Mouse (Mus musculus): ENCODE data around the gene H2-Ob. TPM values are rescaled to one million over a fixed set of nuclear protein-coding genes. Genes with fewer than 3 reads are reported as not detected.
A peak's percentile ranks its signal among the peaks of the same experiment; 100 is the strongest.

The H2-Ob gene
- polyA plus RNA-seq, 1 experiment = not detected

- TF ChIP-seq POLR2A (IDR thresholded peaks at IDR 0.05; ENCODE audit: insufficient read depth, low read depth, low read length) = no peak
- no peak for TF ChIP-seq CTCF (IDR thresholded peaks at IDR 0.05; ENCODE audit: insufficient read depth, low read depth, low read length)
- H3K4me1 ChIP-seq (ENCODE audit: control insufficient read depth, insufficient read depth, low read length) = peaks cover 8% of the 10 kb centered on the region; the same call in 1 of the 2 replicates
- 8% methylated on average over 4 of the region's 4 CpGs for WGBS
- no peak overlapping the region for H3K27ac ChIP-seq (ENCODE audit: insufficient read depth, low read depth, low read length)
- H3K4me3 ChIP-seq (ENCODE audit: insufficient read depth, low read depth, low read length) = no peak overlapping the region
Observed at GRCm38 (mm10) chr17:34249878-34250277, 11.2 kb downstream of the H2-Ob start.

GRCm38 (mm10) chr17:34251666-34252065 lies 13.0 kb downstream of the H2-Ob start:
- no peak overlapping the region for H3K27ac ChIP-seq (ENCODE audit: insufficient read depth, low read depth, low read length)
- TF ChIP-seq CTCF (IDR thresholded peaks at IDR 0.05; ENCODE audit: insufficient read depth, low read depth, low read length) (no peak), POLR2A (IDR thresholded peaks at IDR 0.05; ENCODE audit: insufficient read depth, low read depth, low read length) (no peak)
- 74% methylated on average over 4 of the region's 4 CpGs for WGBS

GRCm38 (mm10) chr17:34256501-34256900 lies 17.8 kb downstream of the H2-Ob start:
- TF ChIP-seq POLR2A (IDR thresholded peaks at IDR 0.05; ENCODE audit: insufficient read depth, low read depth, low read length) = no peak
- TF ChIP-seq CTCF (IDR thresholded peaks at IDR 0.05; ENCODE audit: insufficient read depth, low read depth, low read length) = no peak
- Histone ChIP-seq H3K27ac (ENCODE audit: insufficient read depth, low read depth, low read length) (no peak overlapping the region), H3K4me3 (ENCODE audit: insufficient read depth, low read depth, low read length) (no peak overlapping the region), H3K4me1 (ENCODE audit: control insufficient read depth, insufficient read depth, low read length) (no peaks in the 10 kb centered on the region)
- WGBS = 79% methylated on average over 5 of the region's 5 CpGs

More at GRCm38 (mm10) chr17:34251666-34252065, 13.0 kb downstream of the H2-Ob start:
- Histone ChIP-seq H3K4me1 (ENCODE audit: control insufficient read depth, insufficient read depth, low read length) (peaks cover 8% of the 10 kb centered on the region; the same call in 1 of the 2 replicates), H3K4me3 (ENCODE audit: insufficient read depth, low read depth, low read length) (no peak overlapping the region)

GRCm38 (mm10) chr17:34257594-34258375 lies 19.1 kb downstream of the H2-Ob start, which contains the start of gene H2-Ab1:
H2-Ab1 (plus strand) TSS chr17:34257689.
- Histone ChIP-seq H3K4me1 (ENCODE audit: control insufficient read depth, insufficient read depth, low read length) (no peaks in the 10 kb centered on the region), H3K4me3 (ENCODE audit: insufficient read depth, low read depth, low read length) (no peak within 1 kb of the TSS), H3K27ac (ENCODE audit: insufficient read depth, low read depth, low read length) (no peak within 1 kb of the TSS)
- 67% methylated on average over 11 of the region's 11 CpGs for whole genome bisulfite sequencing
- TF ChIP-seq CTCF (IDR thresholded peaks at IDR 0.05; ENCODE audit: insufficient read depth, low read depth, low read length) (no peak), POLR2A (IDR thresholded peaks at IDR 0.05; ENCODE audit: insufficient read depth, low read depth, low read length) (no peak)

GRCm38 (mm10) chr17:34260551-34260950 lies 21.8 kb downstream of the H2-Ob start:
- Histone ChIP-seq H3K27ac (ENCODE audit: insufficient read depth, low read depth, low read length) (no peak overlapping the region), H3K4me1 (ENCODE audit: control insufficient read depth, insufficient read depth, low read length) (peaks cover 19% of the 10 kb centered on the region), H3K4me3 (ENCODE audit: insufficient read depth, low read depth, low read length) (no peak overlapping the region)
- TF ChIP-seq POLR2A (IDR thresholded peaks at IDR 0.05; ENCODE audit: insufficient read depth, low read depth, low read length) = no peak
- no peak for TF ChIP-seq CTCF (IDR thresholded peaks at IDR 0.05; ENCODE audit: insufficient read depth, low read depth, low read length)
- WGBS = 69% methylated on average over 5 of the region's 5 CpGs

GRCm38 (mm10) chr17:34261502-34261901 lies 22.8 kb downstream of the H2-Ob start:
- Histone ChIP-seq H3K4me1 (ENCODE audit: control insufficient read depth, insufficient read depth, low read length) (peaks cover 19% of the 10 kb centered on the region), H3K4me3 (ENCODE audit: insufficient read depth, low read depth, low read length) (no peak overlapping the region), H3K27ac (ENCODE audit: insufficient read depth, low read depth, low read length) (no peak overlapping the region)
- 21% methylated on average over 4 of the region's 4 CpGs for WGBS
- no peak for TF ChIP-seq POLR2A (IDR thresholded peaks at IDR 0.05; ENCODE audit: insufficient read depth, low read depth, low read length)

- Histone ChIP-seq H3K4me3 (ENCODE audit: insufficient read depth, low read depth, low read length) (peak overlapping the region; percentile 52), H3K4me1 (ENCODE audit: control insufficient read depth, insufficient read depth, low read length) (peaks cover 19% of the 10 kb centered on the region), H3K27ac (ENCODE audit: insufficient read depth, low read depth, low read length) (no peak overlapping the region)
- WGBS = 2% methylated on average over 8 of the region's 8 CpGs
- TF ChIP-seq POLR2A (IDR thresholded peaks at IDR 0.05; ENCODE audit: insufficient read depth, low read depth, low read length) (no peak), CTCF (IDR thresholded peaks at IDR 0.05; ENCODE audit: insufficient read depth, low read depth, low read length) (no peak)
Observed at GRCm38 (mm10) chr17:34263068-34263467, 24.4 kb downstream of the H2-Ob start.

GRCm38 (mm10) chr17:34263811-34264371 lies 25.2 kb downstream of the H2-Ob start:
- Histone ChIP-seq H3K4me3 (ENCODE audit: insufficient read depth, low read depth, low read length) (no peak overlapping the region), H3K27ac (ENCODE audit: insufficient read depth, low read depth, low read length) (no peak overlapping the region), H3K4me1 (ENCODE audit: control insufficient read depth, insufficient read depth, low read length) (peaks cover 19% of the 10 kb centered on the region)
- TF ChIP-seq CTCF (IDR thresholded peaks at IDR 0.05; ENCODE audit: insufficient read depth, low read depth, low read length) (no peak), POLR2A (IDR thresholded peaks at IDR 0.05; ENCODE audit: insufficient read depth, low read depth, low read length) (no peak)
- 17% methylated on average over 14 of the region's 14 CpGs for WGBS

Data from olfactory bulb, adult 2 months (tissue).